Mouse (Mus musculus): ENCODE data around the gene Slc44a5.

Slc44a5 gene

DNA sequence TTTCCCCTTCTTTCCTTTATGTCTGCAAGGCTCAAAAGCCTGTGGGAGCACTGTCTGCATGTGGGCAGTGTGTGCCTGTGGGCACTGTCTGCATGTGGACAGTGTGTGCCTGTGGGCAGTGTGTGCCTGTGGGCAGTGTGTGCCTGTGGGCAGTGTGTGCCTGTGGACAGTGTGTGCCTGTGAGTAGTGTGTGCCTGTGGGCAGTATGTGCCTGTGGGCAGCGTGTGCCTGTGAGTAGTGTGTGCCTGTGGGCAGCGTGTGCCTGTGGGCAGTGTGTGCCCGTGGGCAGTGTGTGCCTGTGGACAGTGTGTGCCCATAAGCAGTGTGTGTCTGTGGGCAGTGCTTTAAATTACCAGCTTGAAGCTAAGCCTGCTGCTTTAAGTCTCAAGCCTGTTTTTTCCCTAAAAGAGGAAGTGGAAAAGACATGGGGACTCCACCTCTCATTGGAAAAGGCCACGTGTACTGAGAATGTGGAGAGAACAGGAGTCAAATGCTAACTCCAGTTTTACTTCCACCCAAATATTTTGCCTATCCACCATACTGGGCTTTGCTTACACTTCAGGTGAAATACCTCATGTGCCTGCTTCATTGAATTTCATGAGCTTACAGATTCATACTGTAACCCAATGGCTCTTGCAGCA is 315.3 kb downstream of the Slc44a5 start:
- no peak for TF ChIP-seq POU5F1 (IDR thresholded peaks at IDR 0.05; ENCODE audit: borderline replicate concordance, low read length)
- Histone ChIP-seq H3K36me3 (ENCODE audit: insufficient read depth, low read length) (no peaks in the 10 kb centered on the region), H3K4me3 (replicated peaks; ENCODE audit: low read length) (no peak overlapping the region), H3K9me3 (ENCODE audit: low read length) (no peaks in the 10 kb centered on the region), H3K27me3 (ENCODE audit: insufficient read depth, low read length) (peaks cover 11% of the 10 kb centered on the region; the same call in 1 of the 2 replicates), H3K4me1 (replicated peaks; ENCODE audit: low read depth, low read length) (no peaks in the 10 kb centered on the region)

DNA sequence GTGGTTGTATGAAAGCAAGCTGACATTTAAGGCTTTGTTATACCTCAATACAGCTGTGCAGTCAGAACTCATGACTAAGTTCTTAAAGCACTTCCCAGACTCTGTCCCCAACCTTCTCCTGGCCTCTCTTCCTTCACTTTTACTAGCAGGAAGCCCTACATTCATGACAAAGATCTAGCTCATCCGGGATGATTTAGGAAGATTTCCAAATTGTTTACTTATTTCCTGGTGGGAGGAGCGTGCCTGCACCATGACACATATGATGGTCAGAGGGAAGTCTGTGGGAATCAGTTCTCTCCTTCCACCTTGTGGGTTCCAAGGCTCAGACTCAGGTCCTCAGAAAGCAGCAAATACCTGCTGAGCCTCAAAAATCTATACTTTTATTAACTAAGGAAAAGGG is 317.1 kb downstream of the Slc44a5 start:
- Histone ChIP-seq H3K4me1 (replicated peaks; ENCODE audit: low read depth, low read length) (no peaks in the 10 kb centered on the region), H3K27me3 (ENCODE audit: insufficient read depth, low read length) (peaks cover 11% of the 10 kb centered on the region; the same call in 1 of the 2 replicates), H3K9me3 (ENCODE audit: low read length) (no peaks in the 10 kb centered on the region), H3K4me3 (replicated peaks; ENCODE audit: low read length) (no peak overlapping the region), H3K36me3 (ENCODE audit: insufficient read depth, low read length) (no peaks in the 10 kb centered on the region)
- no peak for TF ChIP-seq POU5F1 (IDR thresholded peaks at IDR 0.05; ENCODE audit: borderline replicate concordance, low read length)

DNA sequence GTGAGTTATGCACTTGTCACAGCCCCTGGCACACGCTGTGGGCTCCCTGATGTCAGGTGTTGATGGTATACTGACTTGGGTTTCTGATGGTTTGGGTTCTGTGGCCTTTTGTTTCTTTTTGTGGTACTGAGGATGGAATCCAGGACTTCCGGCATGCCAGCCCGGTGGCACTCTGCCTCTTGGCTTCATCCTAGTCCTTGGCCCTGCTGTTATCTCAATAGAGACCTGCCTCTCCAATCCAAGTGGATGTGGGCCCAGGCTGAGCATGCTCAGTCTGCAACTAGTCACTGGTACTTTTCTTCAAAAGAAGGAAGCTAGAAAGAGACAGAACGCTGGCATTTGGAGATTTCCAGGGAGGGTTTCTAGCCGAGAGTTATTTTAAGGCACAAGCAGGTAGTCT is 318.9 kb downstream of the Slc44a5 start:
- Histone ChIP-seq H3K27me3 (ENCODE audit: insufficient read depth, low read length) (peaks cover 11% of the 10 kb centered on the region; the same call in 1 of the 2 replicates), H3K4me1 (replicated peaks; ENCODE audit: low read depth, low read length) (no peaks in the 10 kb centered on the region), H3K9me3 (ENCODE audit: low read length) (no peaks in the 10 kb centered on the region), H3K36me3 (ENCODE audit: insufficient read depth, low read length) (no peaks in the 10 kb centered on the region), H3K4me3 (replicated peaks; ENCODE audit: low read length) (no peak overlapping the region)
- no peak for TF ChIP-seq POU5F1 (IDR thresholded peaks at IDR 0.05; ENCODE audit: borderline replicate concordance, low read length)
- TF ChIP-seq NANOG (IDR thresholded peaks at IDR 0.05; ENCODE audit: borderline replicate concordance, low read length) = no peak
- no peak for TF ChIP-seq CTCF (conservative IDR thresholded peaks at IDR 0.05; ENCODE audit: low read length)

DNA sequence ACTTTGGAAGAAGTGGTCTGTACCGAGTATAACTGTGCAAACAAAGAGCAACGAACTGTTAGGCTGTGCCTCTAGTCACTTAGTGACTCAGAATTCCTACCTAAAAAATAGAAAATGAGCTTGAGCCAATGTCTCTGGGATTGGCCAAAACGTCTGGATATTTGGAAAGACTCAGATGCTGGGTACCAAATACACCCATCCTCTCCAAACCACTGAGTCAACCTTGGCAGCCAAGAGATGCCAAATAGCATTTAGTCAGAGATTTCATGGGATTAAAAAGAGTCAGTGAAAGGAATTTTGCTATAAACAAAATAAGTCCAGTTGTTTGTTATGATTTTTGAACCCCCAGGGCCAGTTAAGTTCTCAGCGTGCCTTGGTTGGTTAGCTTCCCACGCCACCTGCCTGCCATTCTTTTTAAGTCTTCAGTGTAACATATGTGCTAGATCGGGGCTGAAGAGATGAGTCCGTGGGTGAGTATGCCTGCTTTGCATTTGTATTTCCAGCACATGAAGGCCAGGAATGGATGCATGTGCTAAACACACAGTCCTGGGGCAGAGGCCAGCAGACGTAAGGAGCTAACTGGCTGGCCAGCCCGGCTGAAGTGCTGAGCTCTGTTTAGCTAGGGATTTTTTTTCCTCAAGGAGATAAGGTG is 320.7 kb downstream of the Slc44a5 start:
- TF ChIP-seq CTCF (conservative IDR thresholded peaks at IDR 0.05; ENCODE audit: low read length) (no peak), NANOG (IDR thresholded peaks at IDR 0.05; ENCODE audit: borderline replicate concordance, low read length) (no peak)
- Histone ChIP-seq H3K4me1 (replicated peaks; ENCODE audit: low read depth, low read length) (no peaks in the 10 kb centered on the region), H3K27me3 (ENCODE audit: insufficient read depth, low read length) (peaks cover 11% of the 10 kb centered on the region; the same call in 1 of the 2 replicates), H3K9me3 (ENCODE audit: low read length) (no peaks in the 10 kb centered on the region), H3K4me3 (replicated peaks; ENCODE audit: low read length) (no peak overlapping the region), H3K36me3 (ENCODE audit: insufficient read depth, low read length) (no peaks in the 10 kb centered on the region)

DNA sequence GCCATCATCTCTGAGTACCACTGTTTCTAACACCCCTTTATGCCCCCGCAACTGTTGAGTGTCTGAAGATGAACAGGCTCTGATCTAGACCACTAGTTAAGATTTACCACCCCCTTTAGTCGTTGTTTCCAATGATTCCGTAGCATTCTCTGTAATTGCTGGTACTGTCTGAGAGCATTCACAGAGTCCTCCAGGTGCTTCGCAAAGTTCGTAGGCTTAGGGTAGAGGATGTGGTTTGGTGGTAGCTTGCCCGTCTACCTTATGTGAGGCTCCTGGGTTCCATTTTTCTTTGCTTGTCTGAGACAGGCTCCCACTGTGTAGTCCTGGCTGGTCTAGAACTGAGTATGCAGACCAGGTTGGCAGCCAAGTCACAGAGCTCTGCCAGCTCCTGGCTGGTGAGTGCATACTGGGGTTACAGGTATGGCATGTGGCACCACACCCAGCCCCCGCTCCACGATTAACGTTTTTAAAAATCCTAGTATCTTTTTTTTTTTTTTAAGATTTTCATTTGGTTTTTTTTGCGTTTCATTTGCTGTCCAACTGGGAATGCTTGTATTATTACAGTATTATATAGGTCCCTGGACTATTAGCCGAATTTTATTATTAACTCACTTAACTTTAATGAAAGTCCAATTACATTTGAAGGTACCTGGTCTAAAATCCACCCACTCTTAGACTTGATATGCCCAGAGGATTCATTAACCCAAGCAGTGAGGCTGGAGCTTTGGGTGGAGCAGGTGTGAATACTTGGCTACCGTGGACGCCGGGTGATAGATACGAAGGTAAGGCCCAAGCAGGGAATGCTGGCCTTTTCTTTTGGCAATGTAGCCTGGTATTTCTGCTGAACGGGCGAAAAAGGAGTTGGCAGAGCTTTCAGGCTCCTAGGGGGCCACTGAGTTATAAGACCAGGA is 321.9 kb downstream of the Slc44a5 start:
- no peaks in the 10 kb centered on the region for H3K36me3 ChIP-seq (ENCODE audit: insufficient read depth, low read length)
- no peak overlapping the region for H3K4me3 ChIP-seq (replicated peaks; ENCODE audit: low read length)
- TF ChIP-seq NANOG (IDR thresholded peaks at IDR 0.05; ENCODE audit: borderline replicate concordance, low read length) = no peak
- TF ChIP-seq CTCF (conservative IDR thresholded peaks at IDR 0.05; ENCODE audit: low read length) = no peak
- TF ChIP-seq POU5F1 (IDR thresholded peaks at IDR 0.05; ENCODE audit: borderline replicate concordance, low read length) = no peak
- H3K27me3 ChIP-seq (ENCODE audit: insufficient read depth, low read length) = peaks cover 11% of the 10 kb centered on the region; the same call in 1 of the 2 replicates
- no peaks in the 10 kb centered on the region for H3K4me1 ChIP-seq (replicated peaks; ENCODE audit: low read depth, low read length)
- no peaks in the 10 kb centered on the region for H3K9me3 ChIP-seq (ENCODE audit: low read length)

DNA sequence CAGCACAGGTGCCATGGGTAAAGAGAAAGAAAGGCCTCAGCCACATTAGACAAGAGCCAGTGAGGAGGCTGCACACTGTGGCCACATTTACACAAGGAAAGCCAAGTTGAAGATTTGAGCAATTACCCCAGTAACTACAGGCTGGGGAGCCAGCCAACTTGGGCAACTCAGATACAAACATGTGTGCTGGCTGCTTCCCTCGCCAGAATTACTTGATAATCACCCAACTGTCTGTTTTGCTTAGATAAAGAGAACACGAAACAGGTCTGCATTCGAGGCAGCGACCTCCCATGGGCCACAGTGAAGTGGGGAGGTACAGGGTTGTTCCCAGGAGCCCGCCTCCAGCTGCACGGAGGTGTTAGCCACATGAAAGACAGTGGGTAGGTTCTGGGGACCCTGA is 324.3 kb downstream of the Slc44a5 start:
- TF ChIP-seq NANOG (IDR thresholded peaks at IDR 0.05; ENCODE audit: borderline replicate concordance, low read length) (no peak), CTCF (conservative IDR thresholded peaks at IDR 0.05; ENCODE audit: low read length) (no peak), POU5F1 (IDR thresholded peaks at IDR 0.05; ENCODE audit: borderline replicate concordance, low read length) (no peak)
- no peaks in the 10 kb centered on the region for H3K36me3 ChIP-seq (ENCODE audit: insufficient read depth, low read length)
- no peak overlapping the region for H3K4me3 ChIP-seq (replicated peaks; ENCODE audit: low read length)
- peaks cover 3% of the 10 kb centered on the region; the same call in 1 of the 2 replicates for H3K27me3 ChIP-seq (ENCODE audit: insufficient read depth, low read length)
- no peaks in the 10 kb centered on the region for H3K4me1 ChIP-seq (replicated peaks; ENCODE audit: low read depth, low read length)
- no peaks in the 10 kb centered on the region for H3K9me3 ChIP-seq (ENCODE audit: low read length)

DNA sequence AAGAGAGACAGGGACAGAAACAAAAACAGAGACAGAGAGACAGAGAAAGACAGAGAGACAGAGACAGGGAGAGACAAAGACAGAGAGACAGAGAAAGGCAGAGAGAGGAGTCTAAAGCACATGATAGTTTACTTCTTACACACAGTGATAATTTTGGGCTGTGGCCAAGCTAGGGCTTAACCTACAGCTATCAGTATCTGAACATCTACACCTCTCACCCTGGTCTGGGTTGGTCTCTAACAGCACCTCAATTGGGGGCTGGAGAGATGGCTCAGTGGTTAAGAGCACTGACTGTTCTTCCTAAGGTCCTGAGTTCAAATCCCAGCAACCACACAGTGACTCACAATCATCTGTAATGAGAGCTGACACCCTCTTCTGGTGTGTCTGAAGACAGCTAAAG is 325.3 kb downstream of the Slc44a5 start:
- TF ChIP-seq NANOG (IDR thresholded peaks at IDR 0.05; ENCODE audit: borderline replicate concordance, low read length) (no peak), CTCF (conservative IDR thresholded peaks at IDR 0.05; ENCODE audit: low read length) (no peak), POU5F1 (IDR thresholded peaks at IDR 0.05; ENCODE audit: borderline replicate concordance, low read length) (no peak)
- no peaks in the 10 kb centered on the region for H3K4me1 ChIP-seq (replicated peaks; ENCODE audit: low read depth, low read length)

DNA sequence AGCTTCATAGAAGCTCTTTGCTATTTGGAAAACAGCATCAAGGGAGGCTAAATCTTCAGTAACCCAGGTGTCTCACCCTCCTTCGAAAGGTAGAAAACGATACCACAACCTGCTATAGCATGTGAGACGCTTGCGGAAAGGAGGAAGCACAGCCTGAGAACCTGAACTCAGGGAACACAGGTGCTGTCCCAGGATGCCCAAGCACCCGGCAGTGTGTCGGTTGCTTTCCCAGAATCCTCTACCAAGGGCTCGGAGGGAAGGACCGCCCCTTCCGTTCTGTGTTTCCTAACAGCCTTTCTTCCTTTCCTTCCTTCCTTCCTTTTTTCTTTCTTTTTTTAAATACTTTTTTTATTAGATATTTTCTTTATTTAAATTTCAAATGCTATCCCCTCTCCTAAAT is 326.8 kb downstream of the Slc44a5 start:
- TF ChIP-seq CTCF (conservative IDR thresholded peaks at IDR 0.05; ENCODE audit: low read length) = no peak
- no peak for TF ChIP-seq POU5F1 (IDR thresholded peaks at IDR 0.05; ENCODE audit: borderline replicate concordance, low read length)
- no peak for TF ChIP-seq NANOG (IDR thresholded peaks at IDR 0.05; ENCODE audit: borderline replicate concordance, low read length)

More for the DNA sequence above, 325.3 kb downstream of the Slc44a5 start:
- Histone ChIP-seq H3K4me3 (replicated peaks; ENCODE audit: low read length) (no peak overlapping the region), H3K27me3 (ENCODE audit: insufficient read depth, low read length) (no peaks in the 10 kb centered on the region; the same call in 1 of the 2 replicates), H3K36me3 (ENCODE audit: insufficient read depth, low read length) (no peaks in the 10 kb centered on the region), H3K9me3 (ENCODE audit: low read length) (no peaks in the 10 kb centered on the region; the same call in 1 of the 2 replicates)

More for the DNA sequence above, 326.8 kb downstream of the Slc44a5 start:
- H3K4me3 ChIP-seq (replicated peaks; ENCODE audit: low read length) = no peak overlapping the region
- H3K4me1 ChIP-seq (replicated peaks; ENCODE audit: low read depth, low read length) = no peaks in the 10 kb centered on the region
- H3K36me3 ChIP-seq (ENCODE audit: insufficient read depth, low read length) = no peaks in the 10 kb centered on the region
- peaks cover 3% of the 10 kb centered on the region; the same call in 1 of the 2 replicates for H3K9me3 ChIP-seq (ENCODE audit: low read length)
- H3K27me3 ChIP-seq (ENCODE audit: insufficient read depth, low read length) = no peaks in the 10 kb centered on the region; the same call in 1 of the 2 replicates

Data from E14TG2a.4 (cell line).